Mouse (Mus musculus): Measurements from ENCODE around the gene Trim44.

The Trim44 gene

DNA sequence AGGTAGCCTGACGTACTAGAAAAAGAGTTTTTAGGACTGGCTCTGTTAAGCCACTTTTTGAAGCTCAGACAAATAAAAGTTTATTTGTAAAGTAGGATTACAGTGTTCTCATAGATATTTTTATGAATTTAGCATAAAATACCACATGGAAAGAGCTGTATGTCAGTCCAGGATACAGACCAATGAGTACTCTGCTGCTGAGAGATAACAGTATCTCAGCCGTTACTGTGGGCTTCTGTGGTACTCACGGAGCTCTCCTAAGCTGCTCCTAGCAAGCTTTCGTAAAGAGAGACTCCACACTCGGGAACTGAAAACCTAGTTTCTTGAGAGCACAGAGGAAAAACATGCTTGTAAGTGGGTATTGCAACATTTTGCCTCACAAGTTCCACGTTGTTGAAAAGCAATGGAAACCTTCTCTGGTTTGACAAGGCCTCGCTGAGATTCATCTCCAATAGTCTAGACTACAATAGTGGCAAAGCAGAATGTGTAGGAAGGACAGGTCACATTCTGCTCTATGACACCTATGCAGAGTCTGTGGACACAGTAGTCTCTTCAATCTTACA lies 41.6 kb downstream of the Trim44 start:
- DNase-seq (ENCODE audit: low read depth, low spot score), result no peak

DNA sequence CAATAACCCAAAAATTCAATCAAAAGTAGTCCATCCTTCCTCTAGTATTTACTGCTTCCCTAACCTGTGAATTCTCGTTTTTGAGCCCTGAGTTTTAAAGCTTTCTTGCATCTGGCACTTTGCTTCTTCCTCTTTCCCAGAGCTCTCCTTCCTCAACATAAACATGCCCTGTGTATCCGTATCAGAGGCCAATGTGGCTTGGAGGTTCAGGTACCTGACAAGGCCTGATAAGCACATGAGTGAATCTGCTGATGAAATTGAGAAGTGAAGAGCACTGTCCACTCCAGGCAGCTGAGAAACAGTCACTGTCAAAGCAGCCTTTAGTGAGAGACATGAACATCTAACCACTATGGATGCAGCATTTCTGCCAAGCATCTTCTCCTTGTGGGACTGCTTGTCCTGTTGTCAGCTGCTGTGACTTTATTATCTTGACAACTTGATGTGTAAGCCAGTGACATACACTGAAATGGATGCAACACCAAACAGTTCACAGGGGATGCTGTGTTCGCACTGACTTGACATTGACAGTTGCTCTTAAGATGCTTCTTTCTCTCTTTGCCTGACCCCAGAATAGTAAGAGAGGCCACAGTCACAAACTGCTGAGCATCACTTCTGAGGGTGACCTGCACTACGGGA lies 42.9 kb downstream of the Trim44 start:
- DNase-seq (ENCODE audit: low read depth, low spot score), result no peak

DNA sequence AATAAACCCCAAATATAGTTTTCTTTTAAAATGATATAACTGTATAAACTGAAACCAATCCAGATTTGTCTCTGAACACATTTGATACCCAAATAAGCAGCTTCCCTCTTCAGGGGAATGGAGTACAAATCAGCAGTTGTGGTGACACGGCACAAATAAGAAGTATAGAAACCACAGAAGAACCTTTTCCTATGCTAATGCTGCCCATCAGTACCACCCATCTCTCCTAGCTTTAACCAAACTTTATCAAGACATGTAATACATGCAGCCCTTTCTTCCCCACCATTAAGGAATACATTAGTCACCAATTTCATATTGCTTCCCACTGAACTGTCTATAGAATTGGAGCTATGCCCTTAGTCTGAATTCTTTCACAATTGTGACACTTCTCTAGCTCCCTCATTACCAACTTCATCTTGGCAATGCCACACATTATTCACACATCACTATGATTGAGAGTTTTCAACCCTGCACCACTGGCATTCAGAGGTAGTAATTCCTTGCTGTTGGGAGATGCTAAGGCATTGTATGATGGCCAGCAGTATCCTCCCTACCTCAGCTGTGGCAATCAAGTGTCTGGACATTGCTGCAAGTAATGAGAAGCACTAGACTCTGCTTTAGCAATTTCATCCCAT lies 44.6 kb downstream of the Trim44 start:
- DNase-seq (ENCODE audit: low read depth, low spot score), result no peak

DNA sequence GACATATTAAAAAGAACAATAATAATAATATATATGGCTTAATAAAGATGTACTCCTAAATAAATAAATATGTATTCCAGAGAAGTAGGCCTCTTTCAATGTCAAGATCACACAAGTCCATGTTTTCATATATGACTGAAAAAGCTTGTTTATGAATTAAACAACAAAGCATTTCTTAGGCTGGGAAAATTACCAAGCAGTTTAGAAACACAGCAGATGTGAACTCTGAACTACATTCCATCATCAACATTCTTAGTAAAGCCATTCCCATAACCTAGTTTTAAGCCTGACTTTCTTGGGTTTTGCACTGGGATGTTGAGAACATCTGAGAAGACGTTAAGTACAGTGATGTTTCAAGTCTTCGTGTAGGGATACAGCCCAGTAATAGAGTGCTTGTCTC lies 45.4 kb downstream of the Trim44 start:
- no peak for DNase-seq (ENCODE audit: low read depth, low spot score)

DNA sequence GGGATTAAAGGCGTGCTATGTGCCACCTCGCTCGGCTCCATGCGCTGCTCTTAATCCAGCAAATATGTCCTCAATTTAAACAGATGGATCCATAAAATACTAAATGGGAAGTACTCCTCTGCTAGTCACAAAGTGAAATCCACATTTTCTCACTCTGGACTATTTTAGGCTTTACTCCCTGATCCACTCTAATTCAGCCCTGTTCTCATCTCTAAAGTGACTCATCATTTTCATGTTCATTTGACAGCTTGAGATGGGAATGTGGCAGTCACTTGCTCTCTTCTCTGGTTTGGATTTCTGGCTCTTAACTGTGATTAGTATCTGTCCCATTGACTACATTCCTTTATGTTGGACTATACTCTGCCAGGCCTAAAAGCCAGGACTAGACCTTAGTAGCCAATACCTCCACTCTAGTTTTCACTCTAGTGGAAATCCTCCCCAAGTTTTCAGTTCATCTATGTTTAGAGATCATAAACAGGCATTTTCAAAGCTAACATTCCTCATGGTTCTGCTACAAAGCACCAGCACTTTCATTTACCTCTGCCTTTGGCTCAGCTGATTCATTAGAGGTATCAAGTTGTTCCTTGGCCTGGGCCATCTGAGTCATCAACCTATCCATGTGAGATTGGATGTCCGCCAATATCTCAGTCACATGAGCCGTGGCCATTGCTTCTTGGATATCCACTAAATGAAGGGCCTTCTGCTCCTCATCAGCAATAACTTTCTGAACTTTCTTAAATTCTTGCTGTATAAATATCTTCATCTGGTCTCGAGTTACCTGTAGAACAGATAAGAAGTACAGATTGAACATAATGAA lies 50.5 kb downstream of the Trim44 start:
- no peak for DNase-seq (ENCODE audit: low read depth, low spot score)

DNA sequence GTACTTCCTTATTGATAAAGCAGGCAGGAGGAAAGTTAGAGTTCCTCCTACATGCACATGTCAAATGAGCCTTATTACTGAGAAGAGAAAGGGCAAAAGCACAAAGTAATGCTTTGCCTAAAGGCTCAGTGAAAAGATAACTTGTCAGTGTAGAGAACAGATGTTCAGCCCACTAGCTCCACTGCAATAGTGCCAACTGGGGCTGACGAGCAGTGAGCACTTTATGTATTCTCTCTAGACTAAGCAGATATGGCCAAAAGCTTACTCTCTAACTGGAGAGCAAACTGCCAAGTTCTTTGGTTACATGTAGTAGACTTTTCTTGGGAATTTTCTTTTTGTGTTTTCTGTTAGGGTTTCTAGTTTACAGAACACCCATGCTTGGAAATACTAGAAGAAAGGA lies 53.6 kb downstream of the Trim44 start:
- DNase-seq (ENCODE audit: low read depth, low spot score), result no peak

DNA sequence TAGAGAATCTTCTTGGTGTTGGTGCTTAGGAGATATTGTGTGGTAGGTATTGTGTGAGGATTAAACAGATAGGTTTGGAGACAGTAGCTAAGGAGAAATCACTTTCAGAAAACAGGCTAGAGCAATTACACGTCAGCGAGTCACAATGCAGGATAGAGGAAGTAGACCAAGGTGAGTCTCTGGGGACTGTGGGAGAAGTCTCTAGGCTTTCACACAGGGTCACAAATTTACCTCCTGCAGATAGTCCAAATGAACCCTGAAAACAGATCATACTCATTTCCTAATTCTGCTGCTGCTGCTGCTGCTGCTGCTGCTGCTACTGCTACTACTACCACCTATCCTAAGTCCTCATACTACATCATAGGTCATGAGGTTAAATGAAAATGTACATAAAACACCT lies 66.2 kb downstream of the Trim44 start:
- DNase-seq (ENCODE audit: low read depth, low spot score), result no peak

DNA sequence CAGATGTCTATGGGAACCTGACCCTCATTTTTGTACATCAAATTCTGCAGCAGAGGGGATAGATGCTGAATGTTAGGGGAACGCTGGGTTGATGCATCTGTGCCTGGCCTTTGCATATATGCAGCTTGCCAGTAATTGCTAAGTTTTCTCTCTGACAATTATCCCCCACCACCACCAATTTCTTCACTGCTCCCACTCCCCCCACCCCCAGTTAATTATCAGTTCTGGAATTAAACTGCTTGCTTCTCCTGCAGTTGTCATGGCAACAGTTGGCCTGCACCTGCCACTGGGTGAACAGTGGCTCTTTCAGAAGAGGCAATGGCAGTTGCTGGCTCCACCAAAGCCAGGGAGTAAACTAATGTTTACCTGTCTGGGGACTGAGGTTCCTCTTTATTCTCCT lies 70.8 kb downstream of the Trim44 start:
- peak; percentile 37 for DNase-seq (ENCODE audit: low read depth, low spot score)

DNA sequence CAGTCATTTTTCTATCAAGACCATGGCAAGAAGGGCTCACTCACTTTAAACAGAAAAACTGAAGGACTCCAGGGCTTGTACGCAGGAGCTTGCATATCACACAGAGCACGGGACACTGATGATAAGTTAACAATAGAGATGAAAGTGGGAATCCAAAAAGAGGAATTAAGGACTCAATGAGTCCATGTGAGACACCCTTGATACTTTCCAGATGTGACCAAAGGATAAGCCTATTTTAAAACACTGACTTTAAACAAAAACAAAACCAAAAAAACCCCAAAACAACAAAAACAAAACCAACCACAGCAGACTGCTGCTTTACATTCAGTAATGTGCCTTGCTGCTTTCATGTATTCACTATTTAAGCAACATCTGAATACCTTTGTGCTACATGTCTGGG lies 75.7 kb downstream of the Trim44 start:
- no peak for DNase-seq (ENCODE audit: low read depth, low spot score)

DNA sequence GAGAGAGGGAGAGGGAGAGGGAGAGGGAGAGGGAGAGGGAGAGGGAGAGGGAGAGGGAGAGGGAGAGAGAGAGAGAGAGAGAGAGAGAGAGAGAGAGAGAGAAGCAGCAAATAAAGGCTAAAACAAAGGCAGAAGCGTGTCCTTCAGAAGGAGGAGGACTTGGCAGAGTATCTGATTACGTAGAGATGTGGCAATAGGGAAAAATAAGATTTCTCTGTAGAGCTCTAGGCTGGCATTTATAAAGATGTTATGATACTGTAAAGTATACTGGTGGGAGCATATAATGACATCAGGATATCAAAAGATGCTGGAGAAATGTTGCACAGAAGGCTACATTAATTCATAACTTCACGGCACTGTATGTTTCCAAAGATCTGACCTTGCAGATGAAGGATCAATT lies 76.5 kb downstream of the Trim44 start:
- DNase-seq (ENCODE audit: low read depth, low spot score), result no peak

DNA sequence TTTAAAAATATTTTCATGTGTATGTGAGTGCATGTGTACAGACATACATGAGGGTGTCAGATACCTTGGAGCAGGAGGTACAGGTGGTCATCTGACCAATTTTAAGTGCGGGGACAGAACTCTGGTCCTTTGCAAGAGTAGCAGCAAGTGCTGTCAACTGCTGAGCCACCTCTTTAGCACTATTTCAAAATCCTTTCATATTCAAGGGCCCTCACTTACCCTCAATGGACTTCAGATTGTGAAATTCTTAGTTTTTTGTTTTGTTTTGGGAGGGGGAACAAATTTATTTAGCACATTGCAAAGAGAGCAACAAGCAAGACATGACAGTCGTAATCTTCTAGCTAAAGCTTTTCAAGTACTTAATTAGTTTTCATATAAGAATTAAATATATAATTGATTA lies 81.7 kb downstream of the Trim44 start:
- DNase-seq (ENCODE audit: low read depth, low spot score), result no peak

DNA sequence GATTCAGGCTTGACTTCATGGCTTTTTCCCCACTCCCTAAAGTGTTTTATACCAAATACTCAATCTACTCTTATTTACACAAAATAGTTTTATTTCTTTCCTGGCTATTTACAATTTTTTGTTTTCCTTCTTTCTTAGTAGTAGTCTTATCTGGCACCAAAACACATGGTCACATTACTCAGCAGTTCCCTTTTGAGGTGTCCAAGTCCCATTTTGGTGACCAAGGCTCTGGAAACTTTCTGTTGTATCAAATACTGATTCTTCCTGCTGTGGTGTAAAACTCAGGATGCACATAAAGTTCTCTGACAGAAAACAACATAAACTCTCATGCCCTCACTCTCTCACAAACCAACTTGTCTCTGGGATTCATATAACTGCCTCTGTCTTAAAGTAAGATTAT lies 83.3 kb downstream of the Trim44 start:
- DNase-seq (ENCODE audit: low read depth, low spot score), result no peak

DNA sequence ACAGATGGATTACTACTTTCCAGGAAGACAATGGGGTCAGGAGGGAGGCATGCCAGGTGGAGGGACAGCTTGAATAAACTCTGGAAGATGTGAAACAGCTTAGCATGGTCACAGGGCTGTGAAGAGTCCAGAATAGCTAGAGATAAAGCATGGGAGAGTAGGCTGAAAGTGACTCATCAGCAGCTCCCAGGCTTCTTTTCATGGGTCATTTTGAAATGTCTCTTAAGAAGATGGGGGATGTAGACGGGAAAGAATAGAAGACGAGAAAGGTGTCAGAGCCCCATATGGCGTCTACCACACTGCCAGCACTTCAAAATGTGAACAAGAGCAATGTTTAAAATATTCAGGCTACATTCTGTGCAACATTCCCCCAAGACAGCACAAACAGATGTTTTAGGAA lies 91.1 kb downstream of the Trim44 start:
- no peak for DNase-seq (ENCODE audit: low read depth, low spot score)

DNA sequence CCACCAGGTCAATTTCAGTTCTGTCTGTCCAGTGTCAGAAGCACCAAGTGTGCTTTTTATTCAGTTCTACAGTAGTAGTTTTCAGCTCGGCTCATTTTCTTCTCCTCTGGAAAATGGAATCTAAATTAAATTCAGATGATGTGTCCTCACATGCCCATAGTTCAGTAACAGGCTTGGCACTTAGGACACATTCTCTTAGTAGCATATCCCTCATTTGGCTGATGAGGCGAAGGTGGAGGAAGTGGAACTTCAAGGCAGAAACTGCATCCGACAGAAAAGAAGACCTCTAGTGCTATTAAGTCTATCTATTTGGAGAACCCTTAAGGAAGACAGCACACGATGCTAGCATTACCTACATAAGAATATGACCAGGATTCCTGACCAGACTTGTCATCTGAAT lies 92.5 kb downstream of the Trim44 start:
- no peak for DNase-seq (ENCODE audit: low read depth, low spot score)

DNA sequence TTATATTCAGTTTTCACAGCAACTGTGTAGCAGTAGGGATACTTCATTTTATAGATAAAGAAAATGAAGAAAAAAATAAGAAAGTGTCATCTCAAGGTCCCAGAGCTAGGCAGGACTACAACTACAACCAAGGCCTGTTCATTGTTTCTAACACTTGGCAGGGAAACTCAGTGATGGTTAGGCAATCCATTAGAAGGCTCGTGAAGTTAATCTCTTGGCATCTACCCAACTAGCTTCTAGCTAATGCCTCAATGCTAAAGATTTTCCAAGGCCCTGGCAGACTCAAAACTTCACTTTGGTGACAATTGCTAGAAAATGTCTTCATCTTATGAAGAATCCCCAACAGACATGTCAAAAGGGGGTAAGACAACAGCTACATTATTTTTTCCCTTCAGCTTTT lies 93.0 kb downstream of the Trim44 start:
- no peak for DNase-seq (ENCODE audit: low read depth, low spot score)

DNA sequence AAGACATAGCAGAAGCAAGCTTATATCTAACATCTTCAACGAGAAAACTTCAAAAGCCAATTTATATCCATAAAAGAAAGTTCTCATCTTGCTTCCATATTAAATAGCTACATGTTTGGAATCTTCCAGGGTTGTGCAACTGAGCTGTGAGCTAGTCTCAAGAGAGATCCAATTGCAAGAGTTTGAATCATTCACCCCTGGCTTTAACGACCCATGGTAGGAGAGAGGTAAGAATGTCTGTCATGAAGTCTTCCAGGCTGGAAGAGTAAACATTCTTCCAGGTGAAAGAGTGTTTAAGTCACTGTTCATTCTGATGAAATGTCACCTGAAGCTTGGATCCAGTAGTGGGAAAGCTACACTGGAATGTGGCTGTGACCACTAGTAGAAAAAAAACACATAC lies 93.6 kb downstream of the Trim44 start:
- no peak for DNase-seq (ENCODE audit: low read depth, low spot score)

DNA sequence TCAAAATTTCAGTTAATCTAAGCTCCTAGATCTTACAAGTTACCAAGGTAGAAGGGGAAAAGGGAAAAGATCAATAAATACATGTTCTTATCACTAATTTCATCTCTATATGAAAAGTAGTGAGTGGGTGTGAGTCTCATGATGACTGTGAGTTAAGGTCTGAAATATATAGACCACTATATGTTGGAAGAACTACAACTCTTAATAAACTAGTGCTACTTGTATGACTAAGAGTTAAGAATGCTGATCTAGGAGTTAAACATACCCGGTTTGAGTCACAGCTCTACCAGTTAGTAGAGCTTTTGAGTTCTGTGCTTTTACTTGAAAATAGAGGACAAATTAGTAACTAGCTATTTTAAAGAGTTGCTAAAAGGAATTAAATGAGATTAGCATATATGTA lies 94.7 kb downstream of the Trim44 start:
- no peak for DNase-seq (ENCODE audit: low read depth, low spot score)

DNA sequence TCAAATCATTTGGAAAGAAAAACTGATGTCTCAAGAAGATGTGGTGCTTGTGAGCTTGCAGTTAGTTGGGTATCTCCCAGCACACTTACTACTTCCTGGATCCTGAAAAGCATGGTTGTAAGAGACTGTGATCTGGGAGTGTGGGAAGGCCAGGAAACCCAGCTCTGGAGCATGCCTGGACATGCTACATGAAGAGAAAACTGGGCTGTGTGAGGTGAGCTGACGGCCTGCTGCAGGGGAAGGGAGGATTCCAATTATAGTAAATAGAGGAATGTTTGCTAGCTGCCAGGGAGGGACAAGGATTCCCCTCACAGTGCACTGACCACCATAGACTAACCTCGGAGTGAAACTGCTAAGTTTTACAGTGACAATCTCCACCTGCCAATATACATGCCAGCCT lies 104.4 kb downstream of the Trim44 start:
- DNase-seq (ENCODE audit: low read depth, low spot score), result no peak

DNA sequence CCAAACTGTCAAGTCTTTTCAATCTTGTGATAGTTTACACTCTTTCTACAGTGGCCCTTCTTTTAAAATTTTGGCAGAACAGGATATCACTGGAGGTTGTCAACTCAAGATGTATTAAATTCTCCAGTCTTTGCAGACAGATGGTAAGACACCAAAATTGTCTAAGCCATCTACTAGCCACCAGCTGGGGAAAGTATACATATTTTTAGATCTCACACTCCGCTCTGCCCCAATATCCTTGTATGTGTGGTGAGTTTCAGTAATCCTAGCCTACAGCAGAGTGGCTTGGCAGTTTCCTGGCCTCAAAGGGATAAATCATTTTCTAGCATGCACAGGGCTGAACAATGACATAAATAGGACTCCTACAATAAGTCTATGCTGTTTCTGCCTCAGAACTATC lies 105.1 kb downstream of the Trim44 start:
- DNase-seq (ENCODE audit: low read depth, low spot score), result no peak

DNA sequence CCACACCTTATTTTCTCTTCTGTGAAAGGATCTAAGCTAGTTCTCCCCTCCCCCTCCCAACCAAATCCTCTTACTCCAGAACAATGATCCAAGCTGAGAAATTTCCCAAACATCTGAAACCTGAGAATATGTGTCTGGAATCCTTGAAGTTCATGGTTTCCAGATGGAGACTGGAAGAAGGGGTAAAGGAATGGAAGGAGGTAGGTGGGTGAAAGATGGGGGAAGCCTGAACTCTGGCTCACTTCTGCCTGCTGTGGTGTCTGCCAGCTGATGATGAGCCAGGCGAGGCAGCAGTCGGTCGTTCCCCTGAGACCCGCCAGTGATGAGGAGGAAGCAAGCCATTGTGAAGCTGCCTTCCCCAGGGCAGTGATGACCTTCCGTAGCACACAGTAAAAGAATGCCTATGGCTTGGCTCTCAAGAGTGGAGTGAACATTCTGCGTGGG lies 112.8 kb downstream of the Trim44 start:
- DNase-seq (ENCODE audit: low read depth, low spot score), result no peak

DNA sequence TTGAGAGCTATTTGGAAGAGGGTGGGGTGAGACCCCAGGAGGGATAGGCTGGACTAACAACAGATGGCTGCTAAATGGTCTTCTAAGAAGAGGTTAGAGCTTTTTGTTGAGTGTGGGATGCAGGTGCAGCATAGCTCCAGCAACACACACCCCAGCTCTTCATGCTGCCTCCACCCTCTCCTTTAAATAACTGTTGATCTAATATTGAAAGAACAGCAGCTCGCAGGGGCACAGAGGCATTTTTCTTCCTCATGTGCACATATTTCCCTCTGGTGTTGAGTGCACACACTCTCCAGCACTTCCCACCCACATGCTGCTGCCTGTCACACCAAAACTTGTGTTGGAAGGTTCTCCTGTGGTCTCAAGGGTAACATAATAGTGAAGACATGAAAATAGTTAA lies 114.4 kb downstream of the Trim44 start:
- no peak for DNase-seq (ENCODE audit: low read depth, low spot score)

DNA sequence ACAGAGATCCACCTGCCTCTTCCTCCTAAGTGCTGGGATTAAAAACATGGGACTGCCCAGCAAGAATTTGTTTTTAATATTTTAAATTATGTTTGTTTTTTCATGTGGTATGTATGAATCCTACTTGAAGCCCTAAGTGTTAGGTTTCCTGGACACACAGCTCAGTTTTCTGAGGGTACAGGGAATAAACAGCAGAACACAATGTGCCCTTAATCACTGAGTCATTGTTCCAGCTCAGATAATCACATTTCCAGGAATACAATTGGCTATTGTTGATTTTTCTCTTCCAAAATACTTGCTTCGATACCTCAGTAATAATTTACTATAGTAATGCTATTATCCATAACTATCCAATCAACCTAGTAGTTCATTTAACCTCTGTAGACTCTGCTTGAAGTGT lies 115.6 kb downstream of the Trim44 start:
- DNase-seq (ENCODE audit: low read depth, low spot score), result no peak

DNA sequence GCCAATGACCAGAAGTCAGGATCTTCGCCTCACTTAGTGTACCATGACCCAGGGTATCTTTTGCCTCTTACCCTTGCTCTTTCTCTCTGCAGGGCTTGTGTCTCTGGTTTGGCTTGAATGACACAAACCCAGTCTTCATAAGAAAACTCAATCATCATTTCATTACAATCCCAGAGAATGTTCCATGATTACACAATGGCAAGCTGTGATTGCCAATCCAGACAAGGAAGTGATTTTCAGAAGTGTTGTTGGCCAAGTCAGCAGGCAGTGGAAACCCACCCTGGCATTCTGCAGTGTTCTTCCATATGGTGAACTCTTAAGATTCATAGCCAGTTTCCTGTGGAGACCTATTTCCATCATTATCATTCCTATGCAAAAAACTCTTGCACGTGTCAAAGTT lies 116.1 kb downstream of the Trim44 start:
- DNase-seq (ENCODE audit: low read depth, low spot score), result no peak

All from brain, embryonic 18.5 days (tissue).